Mouse (Mus musculus): ENCODE data around the gene Olfr1212.

The Olfr1212 gene

DNA sequence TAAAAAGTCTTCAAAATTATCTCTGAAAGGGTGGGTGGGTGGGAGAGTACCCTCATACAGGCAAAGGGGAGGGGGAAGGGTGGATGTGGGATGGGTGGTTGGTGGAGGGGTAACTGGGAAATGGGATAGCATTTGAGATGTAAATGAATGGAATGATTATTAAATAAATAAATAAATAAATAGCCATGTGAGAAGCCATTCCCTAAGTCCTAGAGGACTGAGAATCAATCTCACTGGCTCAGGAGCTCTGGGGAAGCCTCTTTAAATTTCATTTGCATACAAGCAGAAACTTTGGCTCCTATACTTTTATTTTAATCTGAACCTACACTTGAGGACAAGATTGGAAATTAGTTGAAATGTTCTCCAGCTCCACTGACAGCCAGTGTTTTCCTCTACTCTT lies at the start of gene Olfr1212:
Olfr1212 (plus strand) TSS at position 301 of the 400 bp plus-strand sequence.
- DNase-seq (ENCODE audit: low spot score in 2 of 2), result no peak

DNA sequence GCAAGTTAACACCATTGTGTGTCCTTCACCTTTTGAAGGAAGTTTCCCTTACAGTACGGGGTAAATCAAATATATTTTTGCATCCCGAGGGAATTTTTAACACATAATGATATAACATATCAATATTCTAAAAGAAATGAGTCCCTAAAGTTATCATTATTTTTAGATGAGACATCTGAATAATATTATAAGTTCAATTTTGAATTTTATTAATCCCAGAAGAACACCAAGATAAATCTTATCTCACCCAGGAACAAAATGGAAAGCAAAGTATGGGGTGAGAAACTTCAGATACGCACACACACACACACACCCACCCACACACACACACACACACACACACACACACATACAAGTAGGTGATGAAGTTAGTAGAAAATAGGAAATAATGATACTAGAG lies 38.7 kb upstream of the Olfr1212 start, which contains the start of gene Olfr1209:
Olfr1209 (minus strand) TSS at position 101 of the 400 bp plus-strand sequence.
- DNase-seq (ENCODE audit: low spot score in 2 of 2), result no peak

DNA sequence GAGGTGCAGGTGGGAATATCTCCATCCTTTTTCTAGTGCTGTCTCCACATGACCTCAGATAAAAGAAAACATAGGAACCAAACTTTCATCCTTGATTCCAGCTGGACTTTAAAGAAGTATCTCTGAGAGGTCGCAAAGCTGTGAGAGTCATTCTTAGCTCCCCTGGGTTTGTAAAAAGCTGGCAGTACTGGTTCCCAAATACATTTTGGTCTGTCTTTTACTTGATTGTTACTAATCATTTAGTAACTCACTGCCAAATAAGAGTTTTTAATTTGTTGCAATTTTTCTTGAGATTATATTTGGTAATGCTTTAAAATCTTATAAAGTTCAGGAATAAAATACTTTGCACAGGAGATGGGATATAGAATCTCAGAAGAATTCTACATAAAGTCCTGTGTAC lies 15.8 kb upstream of the Olfr1212 start, which contains the start of gene Olfr1211:
Olfr1211 (minus strand) TSS at position 101 of the 400 bp plus-strand sequence.
- DNase-seq (ENCODE audit: low spot score in 2 of 2), result no peak

DNA sequence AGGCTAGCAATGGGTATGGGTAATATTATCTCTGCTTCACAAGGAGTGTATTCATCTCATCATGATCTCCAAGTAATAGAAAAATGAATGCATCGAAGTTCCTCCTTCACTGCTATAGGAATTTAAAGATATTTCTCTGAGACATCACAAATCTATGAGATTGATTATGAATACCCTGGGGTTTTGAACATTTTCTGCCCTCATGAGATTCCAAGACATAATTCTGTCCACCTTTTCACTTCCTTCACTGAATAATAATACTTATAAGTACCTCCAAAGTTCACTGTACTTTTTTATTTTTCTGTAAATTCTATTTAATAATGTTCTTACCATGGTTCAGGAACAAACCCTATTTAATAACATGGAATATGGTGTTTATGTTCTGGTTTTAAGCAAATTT lies 26.4 kb downstream of the Olfr1212 start, which contains the start of gene Gm13762:
Gm13762 (minus strand) TSS at position 101 of the 400 bp plus-strand sequence.
- no peak for DNase-seq (ENCODE audit: low spot score in 2 of 2)

DNA sequence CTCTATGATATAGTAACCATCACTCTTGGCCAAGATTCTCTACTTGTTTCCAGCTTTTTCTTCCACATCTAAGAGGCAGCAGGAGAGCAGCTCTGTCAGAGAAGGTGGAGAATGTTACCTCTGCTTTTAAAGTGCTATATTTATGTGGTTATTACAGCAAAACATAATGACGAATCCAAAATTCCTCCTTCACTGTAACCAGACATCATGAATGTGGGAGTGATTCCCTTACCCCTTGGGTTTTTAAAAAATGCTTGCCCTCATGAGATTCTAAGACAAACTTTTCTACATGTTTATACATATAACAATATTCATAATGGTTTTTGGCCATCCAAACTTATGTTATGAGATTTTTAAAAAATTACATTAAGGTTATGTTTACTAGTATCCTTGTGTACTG lies 38.8 kb downstream of the Olfr1212 start, which contains the start of gene Olfr1214:
Olfr1214 (minus strand) TSS at position 101 of the 400 bp plus-strand sequence.
- no peak for DNase-seq (ENCODE audit: low spot score in 2 of 2)

DNA sequence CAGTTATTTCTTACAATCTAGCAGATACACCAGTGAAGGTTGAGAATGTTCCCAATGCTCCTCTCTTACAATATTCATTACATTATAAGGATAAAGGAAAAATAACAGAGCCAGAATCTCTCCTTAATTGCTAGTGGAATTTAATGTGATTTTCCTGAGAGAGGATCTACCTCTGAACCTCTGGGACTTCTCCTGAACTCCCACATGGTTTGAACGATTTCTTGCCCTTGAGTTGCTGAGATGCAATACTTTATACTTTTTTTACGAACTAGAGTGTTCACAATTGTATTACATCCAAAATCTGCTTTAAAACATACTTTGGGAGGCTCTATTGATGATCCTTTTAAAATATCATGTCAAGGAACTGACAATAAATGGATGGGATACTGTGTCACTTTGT lies 53.1 kb downstream of the Olfr1212 start, which contains the start of gene Olfr1215:
Olfr1215 (minus strand) TSS at position 101 of the 400 bp plus-strand sequence.
- DNase-seq (ENCODE audit: low spot score in 2 of 2), result no peak

All from urinary bladder, adult 18-20 months (tissue).